Mouse (Mus musculus) T-helper 1 cell (primary cell): ENCODE measurements at regions not wholly inside any gene's neighbourhood (a gene's known extent, or its start where the extent isn't known, plus 50 kb on each side); places are given as distances from the start of the nearest gene placed in this dataset.
"Not testable (repeated sequence)": the region's sequence is repeated elsewhere in the genome, so short reads cannot be mapped to it uniquely, and the experiment has no call there.

Experiments
- in situ Hi-C: fragments of 300-600 bp; cut with MboI, MseI; formaldehyde crosslinking; loops from one replicate; pipeline ENCODE4 v1.15.1; 2025; ENCODE audit warnings: high pct_unique_total_duplicates

DNA sequence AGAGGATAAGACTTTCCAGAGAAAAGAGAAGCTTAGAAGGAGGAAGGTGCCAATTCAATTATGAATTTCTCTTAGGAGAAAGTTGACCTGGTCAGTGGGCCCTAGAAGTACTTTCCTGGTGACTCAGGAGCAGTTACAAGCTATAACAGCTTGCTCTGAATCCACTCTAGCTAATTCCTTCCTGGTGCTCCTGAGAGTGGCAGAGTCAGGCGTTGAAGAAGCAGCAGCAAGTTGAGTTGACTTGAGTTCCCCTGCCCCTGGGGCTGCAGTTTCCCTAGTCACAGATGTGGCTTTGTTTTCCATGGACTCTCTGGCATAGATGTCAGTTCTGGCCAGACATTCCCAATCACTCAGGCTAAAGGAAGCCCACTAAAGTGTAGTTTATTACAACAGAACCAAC lies 85.9 kb downstream of the Osr1 start:
- in situ Hi-C loops: no loop called here

DNA sequence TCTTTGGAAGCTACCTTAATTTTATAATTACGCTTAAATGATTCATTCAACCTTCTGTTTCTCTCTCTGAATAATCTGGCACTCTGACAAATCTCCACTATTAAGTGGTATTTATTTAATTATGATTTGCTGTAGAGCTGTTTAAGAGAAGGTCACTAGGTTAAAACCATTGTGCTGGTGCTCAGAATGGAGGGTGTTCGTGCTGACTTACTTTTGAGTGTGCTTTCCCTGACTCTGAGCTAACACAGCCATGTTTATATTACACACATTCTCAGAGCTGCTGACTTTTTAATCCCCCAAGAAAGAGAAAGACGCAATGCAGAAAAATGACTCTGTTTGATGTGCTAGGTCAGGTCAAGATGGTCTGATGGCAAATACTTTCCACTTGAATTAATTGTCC lies 86.4 kb downstream of the Osr1 start:
- in situ Hi-C loops: no loop called here

DNA sequence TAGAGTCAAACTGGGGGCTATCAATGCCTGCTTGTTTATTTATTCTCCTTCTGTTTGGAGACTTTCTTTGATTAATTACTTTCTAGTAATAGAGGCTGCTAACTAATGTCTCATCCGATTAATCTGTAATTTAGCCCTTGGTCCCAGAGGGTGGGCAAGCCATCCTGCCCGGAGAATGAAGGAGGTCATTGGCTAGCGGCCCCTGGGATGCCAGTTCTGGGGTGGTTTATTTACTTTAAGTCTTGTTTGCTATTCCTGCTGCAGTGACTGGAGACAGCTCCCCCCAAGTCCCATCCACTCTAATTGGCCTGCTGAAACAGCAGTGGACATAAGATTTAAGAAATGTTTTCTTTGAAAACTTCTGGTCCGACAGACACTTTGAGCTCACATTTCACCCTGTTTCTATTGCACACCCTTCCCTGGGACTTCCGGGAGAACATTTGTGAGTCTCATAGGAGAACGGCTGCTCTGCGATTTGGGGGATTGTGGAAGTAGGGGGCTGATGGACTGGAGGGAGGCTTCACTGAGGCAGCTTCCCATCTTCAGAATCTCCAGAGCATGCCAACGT lies 87.4 kb downstream of the Osr1 start:
- in situ Hi-C loops: no loop called here

DNA sequence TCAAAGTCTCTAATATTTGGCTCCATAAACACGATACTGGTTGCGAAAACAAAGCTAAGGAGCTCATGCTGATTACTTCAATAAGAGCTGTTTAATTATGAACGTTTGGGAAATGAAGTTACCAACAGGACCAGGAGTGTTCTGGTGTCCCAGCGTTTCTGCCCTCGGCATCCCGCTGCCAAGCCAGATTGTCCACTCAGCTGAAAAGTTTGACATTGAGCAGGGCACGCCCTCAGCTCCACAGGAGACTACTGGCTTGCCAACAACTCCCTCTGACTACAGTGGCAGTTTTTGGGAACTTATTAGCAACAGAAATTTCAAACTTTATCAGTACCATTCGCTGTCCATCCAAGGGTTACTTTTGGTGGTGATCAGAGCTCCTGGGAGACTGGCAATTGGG lies 87.9 kb downstream of the Osr1 start:
- in situ Hi-C loops: no loop called here

DNA sequence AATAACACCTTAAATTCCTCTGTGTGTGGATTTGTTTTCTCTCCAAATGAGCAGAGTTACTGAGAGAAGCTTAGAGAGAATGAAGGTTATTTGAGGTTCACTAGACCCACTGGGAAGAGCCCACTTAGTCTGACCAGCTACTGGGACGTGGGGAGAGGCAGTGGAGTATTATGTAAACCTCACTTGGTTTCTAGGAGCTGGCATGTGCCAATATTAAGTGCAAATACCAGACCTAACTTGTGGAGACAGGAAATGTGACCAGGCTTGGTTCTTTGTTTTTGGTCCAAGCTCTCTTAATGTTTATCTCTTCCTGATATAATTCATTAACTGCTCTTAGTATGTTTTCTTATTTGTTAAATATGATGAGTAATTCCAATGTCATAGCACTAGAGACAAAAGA lies 90.4 kb downstream of the Osr1 start:
- in situ Hi-C loops: no loop called here

DNA sequence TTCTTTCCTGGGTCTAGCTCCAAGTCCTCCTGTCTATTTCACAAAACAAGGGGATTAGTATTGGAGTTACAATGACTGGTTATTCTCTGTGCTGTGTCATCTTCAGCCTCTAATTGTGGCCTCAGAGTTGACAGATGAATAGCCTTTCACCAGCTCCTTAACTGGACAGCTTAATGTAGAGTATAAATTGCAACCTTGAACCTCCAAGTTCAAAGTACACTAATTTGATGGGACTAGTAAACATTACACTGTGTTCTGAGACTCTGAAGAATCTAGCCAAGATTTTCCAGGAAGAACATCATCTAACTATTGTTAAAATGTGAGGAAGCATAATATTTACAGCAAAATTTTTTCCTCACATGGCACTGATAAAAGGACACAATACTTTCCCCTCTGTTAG lies 118.9 kb downstream of the Osr1 start:
- in situ Hi-C loops: no loop called here

DNA sequence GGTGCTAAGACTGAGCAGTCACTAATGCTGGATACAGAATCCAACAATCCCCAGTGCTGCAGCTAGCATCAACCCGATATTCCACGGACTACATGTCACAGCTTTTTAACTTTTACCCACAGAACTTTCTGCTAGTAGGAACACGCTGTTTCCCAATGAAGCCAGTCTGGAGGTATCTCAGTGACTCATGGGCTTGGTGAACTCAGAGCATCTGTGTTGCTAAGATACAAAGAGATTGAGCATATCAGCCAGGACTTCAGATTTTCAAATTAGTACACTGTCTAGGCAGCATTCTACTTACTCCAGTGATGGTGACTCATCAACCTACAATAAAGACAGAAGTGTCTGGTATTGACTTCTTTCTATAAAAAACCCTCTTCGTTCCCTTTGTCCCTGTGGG lies 119.6 kb downstream of the Osr1 start:
- in situ Hi-C loops: no loop called here

DNA sequence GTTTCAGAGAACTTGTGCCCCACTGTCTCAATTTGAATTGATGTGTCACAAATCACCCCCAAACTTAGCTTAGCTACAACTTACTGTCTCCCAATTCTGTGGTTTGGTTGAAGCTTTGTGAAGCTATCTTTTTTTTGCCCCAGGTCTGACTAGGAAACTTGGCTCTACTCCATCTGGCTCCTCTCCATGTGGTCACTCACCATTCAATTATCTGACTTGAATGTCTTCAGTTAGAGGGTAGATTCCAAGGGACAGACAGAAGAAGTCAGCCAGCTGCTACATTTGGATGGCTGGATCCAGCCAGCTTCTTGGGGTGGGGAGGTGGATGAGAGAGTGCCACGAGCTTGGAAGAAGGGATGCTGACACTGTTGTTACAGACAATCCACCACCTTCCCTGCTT lies 163.0 kb downstream of the Osr1 start:
- in situ Hi-C loops: no loop called here

DNA sequence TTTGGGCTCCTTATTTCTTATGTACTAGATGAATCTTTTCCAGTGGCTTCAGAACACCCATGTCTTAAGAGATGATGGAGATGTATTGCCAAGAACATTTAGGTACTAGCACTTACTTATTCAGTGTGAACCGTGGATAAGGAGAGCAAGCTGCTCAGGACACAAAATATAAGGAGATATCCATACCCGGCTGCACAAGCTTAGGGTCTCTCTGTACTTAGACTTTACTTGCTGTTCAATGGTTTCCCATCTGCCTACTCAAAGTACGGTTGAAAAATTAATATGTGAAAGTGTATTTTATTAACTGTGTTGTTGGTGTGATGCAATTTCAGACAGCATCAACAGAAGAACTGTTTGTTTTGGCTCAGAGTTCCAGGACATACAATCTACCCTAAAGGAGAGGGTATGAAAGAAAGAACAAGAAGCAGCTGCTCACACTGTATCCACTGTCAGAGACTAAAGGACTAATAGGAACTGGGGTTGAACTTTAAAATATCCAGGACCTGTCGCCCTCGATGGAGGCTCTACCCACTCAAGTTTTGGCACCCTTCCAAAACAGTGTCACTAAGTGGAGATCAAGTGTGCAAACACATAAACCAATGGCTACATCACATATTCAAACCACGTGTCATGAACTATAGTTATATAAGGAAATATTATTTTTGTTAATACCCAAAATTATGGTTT lies 174.9 kb downstream of the Osr1 start:
- in situ Hi-C loops: no loop called here

DNA sequence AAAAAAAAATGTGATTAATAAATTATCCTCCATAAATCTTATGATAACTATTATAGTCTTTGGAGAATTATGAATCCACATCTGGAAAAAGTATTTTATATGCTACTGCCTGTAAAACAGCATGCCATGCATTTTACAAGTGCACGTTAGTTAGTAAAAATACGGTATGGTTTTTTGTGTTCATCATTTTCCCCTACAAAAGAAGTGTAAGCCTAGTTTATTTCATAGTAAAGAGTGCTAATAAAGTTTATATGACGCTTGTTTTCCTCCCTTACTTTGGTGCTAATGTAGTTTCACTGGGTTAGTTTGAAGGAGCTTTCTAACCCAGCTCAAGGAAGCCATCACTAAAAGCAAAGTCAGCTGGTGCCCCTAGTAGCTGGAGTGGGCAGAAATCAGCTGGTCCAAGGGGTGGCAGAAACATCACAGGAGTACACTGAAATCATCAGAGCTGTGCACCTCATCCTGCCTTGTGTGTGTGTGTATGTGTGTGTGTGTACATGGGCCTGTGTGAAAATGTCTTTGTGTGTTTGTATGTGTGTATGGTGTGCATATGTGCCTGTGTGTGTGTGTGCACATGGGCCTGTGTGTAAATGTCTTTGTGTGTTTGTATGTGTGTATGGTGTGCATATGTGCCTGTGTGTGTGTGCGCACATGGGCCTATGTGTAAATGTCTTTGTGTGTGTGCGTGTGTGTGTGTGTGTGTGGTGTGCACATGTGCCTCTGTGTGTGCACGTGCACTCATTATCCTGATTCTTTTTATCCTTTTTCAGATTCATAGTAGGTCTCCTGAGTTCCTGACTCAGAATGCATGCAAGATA lies 181.6 kb downstream of the Osr1 start:
- in situ Hi-C loops: no loop called here

DNA sequence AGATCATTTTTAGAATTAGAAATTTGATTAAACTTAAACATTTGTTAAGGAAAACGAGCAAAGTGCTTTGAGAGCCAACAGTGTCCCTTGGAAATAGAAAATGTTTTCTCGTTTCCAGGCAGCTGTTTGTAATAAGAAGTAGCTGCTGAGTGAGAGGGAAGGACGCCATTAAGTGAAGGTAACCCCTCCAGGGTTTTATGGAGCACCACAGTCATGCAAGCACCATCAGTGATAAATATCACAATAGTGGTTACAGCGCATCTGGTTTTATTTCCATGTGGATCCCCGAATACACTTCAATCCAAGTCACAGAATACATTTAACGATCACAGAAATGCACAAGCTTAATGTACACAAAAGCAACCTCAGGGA lies 182.1 kb downstream of the Osr1 start:
- in situ Hi-C loops: no loop called here

DNA sequence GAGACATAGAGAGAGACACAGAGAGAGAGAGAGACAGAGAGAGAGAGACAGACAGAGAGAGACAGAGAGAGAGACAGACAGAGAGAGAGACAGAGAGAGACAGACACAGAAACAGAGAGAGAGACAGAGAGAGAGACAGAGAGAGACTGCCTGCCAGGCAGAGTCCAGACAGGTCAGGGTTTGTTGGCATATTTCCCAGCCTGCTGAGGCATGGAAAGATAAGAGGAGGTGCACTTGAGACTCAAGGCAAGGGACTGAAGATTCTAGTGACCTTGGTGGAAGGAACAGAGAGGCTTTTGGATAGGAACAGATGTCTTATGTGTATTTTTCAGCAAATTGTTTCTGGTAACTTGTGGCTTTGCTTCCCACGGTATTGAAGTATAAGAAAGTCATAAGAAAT lies 186.5 kb downstream of the Osr1 start:
- in situ Hi-C loops: no loop called here

DNA sequence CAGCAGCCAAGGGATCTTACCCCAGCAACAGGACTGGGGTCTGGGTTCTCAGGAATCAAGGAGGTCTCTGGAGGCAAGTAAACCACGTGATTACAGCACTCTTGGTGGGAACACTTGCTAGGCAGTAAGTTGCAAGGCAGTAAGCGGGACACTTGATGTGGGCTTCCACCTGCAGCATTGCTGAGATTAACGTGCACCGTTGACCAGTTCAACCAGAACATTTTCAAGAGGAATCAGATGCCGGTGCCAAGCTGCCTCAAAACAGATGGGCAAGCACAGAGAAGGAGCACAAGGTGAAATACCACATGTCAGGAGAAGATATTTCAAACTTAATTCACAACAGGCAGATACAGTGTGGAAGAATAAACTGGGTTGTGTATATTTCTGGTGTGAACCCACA lies 190.9 kb downstream of the Osr1 start:
- in situ Hi-C loops: no loop called here

DNA sequence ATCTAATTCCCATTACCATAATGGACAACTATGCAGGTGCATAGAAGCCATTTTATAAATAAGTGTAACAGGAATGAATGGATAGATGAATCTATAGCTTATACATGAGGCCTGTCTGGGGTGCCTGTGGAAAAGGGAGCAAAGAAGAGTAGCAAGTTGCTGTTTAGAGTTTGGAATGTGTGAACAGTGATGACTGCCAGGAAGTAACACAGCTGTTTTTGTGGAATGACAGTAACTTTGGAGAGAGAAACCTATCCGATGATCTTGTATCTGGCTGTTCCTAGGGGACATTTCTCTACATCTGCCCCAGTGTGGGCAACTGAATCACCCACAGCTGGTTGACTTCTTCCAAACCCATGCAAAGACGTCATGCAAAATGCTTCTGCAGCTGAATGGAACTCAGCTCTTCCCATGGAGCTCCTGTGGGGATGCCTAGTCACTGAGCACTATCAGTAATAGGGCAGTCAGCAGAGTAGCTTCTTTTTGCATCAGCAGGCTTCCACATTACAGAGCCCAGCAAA lies 192.4 kb downstream of the Osr1 start:
- in situ Hi-C loops: not testable (repeated sequence)

DNA sequence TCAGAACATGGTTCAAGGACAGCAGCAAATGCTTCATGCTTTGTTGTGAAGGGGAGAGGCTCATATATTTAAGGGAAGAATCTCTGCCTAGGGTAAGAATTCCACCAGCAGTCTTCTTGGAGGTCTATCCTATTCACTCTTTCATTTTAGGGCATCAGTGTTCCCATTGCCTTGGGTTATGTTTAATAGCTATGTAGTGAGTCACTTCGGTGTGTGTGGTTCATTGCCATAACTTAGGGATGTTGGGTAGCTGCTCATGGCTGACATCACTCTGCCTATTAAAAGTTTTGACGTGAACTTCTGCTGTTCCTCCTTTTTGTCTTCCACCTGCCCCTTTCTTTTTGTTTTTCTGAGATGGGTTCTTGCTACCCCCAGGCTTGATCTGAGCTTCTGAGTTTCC lies 192.9 kb downstream of the Osr1 start:
- in situ Hi-C loops: no loop called here

DNA sequence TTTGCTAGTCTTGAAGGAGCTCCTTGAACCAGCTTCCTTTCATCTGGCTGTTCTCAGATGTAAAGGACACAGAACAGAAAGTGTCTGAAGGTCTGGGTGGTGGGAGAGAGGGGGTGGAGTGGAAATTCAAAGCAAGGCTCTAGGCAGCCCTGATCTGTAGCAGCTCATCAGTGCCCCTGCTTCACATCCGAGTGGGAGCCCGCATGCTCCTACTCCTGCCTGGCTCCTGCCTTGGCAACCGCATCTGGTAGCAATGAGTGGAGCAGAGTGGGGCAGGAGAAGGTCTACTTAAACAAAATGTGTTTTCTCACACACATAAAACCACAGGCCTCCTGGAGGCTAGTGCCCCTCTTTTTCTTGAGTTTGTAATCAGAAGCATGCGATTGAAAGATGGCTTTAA lies 201.0 kb downstream of the Osr1 start:
- in situ Hi-C loops: no loop called here

DNA sequence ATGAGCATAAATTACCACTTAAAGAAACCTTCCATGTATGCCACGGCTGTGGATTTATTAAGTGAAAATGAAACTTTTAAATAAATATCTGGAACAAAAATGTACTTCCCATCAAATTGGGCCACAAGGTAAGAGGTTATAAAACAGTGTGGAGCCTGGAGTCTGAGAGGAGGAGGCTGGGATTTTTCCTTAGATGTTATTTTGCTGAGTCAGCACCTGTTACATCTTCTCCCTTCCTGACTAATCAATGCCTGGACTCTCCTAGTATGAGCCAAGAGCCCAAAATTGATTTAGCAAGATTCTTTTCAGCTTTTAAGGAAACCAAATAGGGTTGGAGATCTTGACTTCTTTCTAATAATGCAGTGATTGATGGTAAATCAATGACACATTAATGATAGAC lies 203.0 kb downstream of the Osr1 start:
- in situ Hi-C loops: no loop called here

DNA sequence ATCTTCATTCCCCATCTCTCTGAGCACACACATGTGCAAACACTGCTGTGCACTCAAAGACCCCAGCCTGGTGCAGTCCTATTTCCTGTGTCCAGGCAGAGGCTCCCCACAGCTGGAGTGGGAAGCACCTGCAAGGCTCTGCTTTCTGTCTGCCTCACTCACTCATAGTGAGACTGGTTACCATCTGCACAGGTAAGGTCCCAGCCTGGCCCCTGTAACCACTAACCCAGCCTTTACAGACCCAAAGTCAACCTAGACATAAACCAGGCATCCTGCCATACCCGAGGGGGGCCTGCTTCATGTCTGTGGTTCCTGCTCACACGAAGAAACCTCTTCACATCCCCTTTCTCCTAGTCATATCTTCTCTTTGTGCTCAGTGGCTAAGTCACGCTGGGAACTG lies 232.4 kb downstream of the Osr1 start:
- in situ Hi-C loops: no loop called here

DNA sequence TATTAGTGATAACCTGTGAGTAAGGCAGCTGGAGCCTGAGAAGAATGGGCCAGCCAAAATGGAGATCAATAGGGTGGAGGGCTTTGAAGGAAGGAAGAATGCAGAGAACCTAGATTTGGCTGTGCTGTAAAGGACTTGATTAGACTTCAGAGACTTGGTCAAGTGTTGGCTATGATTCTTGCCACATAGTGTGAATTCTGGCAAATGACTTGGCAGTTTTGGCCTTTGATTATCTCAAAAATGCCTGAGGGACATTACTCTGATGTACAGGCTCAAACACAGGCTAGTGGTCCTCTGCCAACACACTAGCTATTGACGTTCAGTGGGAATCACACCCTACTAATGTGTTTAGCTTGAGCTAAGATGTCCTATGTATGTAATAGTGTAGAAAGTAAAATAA lies 237.5 kb downstream of the Osr1 start:
- in situ Hi-C loops: no loop called here

DNA sequence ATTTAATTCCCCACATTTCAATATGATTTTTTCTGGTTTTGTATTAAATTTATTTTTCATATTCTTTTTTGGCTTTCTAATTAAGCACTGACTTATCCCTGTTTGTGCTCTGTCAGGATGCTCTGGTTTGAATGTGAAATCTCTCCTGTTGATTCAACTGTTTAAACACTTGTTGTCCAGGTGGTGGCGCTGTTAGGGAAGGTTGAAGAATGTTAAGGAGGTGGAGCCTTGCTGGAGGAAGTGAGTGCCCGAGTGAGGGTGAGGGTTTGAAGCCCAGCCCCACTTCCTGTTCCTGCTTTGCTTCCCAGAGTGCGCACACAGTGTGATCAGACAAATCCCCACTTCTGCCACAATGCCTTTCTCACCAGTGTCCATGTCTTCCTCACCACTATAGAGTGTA lies 263.4 kb downstream of the Osr1 start:
- in situ Hi-C loops: no loop called here

DNA sequence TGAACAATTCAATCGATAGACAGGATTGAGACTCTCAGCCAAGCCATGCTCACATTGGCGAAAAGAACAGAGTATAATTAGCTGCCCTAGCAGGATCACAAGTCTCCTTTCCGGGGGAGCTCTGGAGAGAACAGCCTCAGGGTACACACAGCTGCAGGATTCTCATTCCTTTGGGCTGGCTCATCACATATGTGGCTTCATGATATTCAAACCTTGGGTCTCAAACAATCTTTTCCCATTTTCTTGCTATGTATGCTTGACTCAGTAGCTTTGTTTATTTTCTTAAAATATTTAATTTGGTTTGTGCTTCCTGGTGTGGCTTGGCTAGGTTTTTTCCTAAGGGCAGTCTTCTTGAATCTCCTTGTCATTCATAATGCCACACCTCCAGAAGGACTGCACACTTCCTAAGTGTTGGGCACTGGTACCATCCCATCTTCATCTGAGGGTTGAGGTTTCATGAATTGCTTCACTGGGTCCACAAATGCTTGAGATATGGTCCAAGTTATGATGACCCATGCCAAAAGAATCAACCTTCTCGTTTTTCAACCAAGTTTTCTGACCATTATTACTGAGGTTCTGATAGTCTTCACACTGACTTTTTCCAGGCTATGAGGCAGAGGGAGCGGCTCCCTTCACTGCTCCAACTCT lies 269.4 kb downstream of the Osr1 start:
- in situ Hi-C loops: no loop called here

DNA sequence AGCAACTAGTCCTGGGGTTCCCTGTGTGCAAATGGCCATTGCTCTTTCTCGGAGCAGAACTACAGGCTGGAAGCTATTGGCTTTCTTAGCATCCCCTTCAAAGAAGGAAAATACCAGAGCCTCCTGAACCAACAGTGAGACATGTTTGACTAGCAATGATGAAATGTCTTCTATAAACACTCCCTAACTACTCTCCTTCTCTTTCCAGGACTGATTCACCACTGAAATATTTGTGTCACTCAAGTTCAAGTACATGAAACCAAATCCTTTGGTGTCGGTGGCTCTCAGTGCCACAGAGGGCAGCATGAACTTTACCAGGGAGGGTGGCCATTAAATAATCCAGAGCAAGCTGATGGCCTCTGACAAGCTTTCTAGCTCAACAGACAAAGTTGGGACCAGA lies 270.0 kb downstream of the Osr1 start:
- in situ Hi-C loops: no loop called here

DNA sequence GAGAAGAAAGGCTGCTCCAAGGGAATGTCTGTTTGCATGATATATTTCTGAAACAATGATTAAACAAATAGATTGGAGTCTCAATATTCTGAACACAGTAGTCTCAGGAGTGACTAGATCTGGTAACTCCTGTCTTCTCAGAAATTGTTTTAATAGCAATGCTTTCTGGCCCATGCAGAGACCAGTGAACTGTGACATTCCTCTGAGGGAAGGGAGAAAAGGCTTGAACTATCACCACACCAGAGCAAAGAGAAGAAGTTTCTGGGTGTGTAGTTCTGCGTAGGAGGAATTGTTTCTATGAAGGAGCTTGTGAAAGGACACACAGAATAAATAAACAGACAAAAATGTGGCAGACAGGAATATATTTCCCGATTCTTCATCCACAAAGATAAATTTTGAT lies 277.1 kb downstream of the Osr1 start:
- in situ Hi-C loops: no loop called here
